Mouse (Mus musculus): ENCODE measurements around the gene Spc24. TPM values are rescaled to one million over a fixed set of nuclear protein-coding genes. Genes with fewer than 3 reads are reported as not detected.

Spc24 gene
- polyA plus RNA-seq, 2 experiments from 2014 or later: 6.5 to 13.5 TPM

GRCm38 (mm10) chr9:21706586-21707265 lies 53.4 kb downstream of the Spc24 start:
- no peak for ATAC-seq

DNA sequence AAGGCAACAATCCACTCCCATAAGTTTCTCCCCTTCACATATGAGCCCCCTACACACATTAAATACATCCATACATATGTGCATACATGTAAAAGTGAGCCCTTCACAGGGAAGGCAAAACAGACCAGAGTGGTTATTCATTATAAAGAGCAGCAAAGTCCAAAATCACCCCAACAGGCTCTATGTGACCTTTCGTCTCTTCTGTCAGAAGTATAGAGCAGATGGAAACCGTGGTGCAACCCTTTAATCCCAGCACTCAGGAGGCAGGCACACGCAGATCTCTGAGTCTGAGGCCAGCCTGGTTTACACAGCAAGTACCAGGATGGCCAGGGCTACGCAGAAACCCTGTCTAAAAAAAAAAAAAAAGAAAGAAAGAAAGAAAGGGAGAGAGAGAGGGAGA lies 54.0 kb downstream of the Spc24 start:
- no peak for ATAC-seq

Other genes starting within 250 kb of the Spc24 start
- gene AB124611, start 234.1 kb downstream of the Spc24 start, polyA plus RNA-seq (2017; shearing (Covaris generic)): 10 to 100 TPM; 51.6 to 60.4 TPM
- gene Carm1, start 213.4 kb downstream of the Spc24 start, polyA plus RNA-seq (2017; shearing (Covaris generic)): 10 to 100 TPM in 1 of 2 experiments, 1 to 10 TPM in 1; 7.1 to 11.4 TPM
- gene Timm29, start 167.6 kb downstream of the Spc24 start, polyA plus RNA-seq (2017; shearing (Covaris generic)): 1 to 10 TPM; 3.2 to 6.1 TPM
- gene Yipf2, start 167.5 kb downstream of the Spc24 start, polyA plus RNA-seq (2017; shearing (Covaris generic)): 10 to 100 TPM; 19.6 to 30.7 TPM
- 10 to 100 TPM; 22.7 to 24.1 TPM for gene Smarca4, start 144.1 kb downstream of the Spc24 start, polyA plus RNA-seq (2017; shearing (Covaris generic))
- 10 to 100 TPM; 17.9 to 42.0 TPM for gene Ldlr, start 36.8 kb downstream of the Spc24 start, polyA plus RNA-seq (2017; shearing (Covaris generic))
- gene Kank2, start 38.4 kb upstream of the Spc24 start, polyA plus RNA-seq (2017; shearing (Covaris generic)): not detected
- not detected for gene Angptl8, start 75.2 kb upstream of the Spc24 start, polyA plus RNA-seq (2017; shearing (Covaris generic))
- gene Dock6, start 92.3 kb upstream of the Spc24 start, polyA plus RNA-seq (2017; shearing (Covaris generic)): 1 to 10 TPM in 1 of 2 experiments, under 1 TPM in 1; 0.61 to 1.4 TPM
- 10 to 100 TPM in 1 of 2 experiments, 1 to 10 TPM in 1; 8.4 to 11.3 TPM for gene Rab3d, start 157.9 kb upstream of the Spc24 start, polyA plus RNA-seq (2017; shearing (Covaris generic))
- under 1 TPM in 1 of 2 experiments, not detected in 1; 0.94 TPM for gene Ccdc159, start 167.2 kb upstream of the Spc24 start, polyA plus RNA-seq (2017; shearing (Covaris generic))
- 1 to 10 TPM; 8.0 to 8.7 TPM for gene Tmem205, start 167.3 kb upstream of the Spc24 start, polyA plus RNA-seq (2017; shearing (Covaris generic))
- gene Plppr2, start 176.7 kb upstream of the Spc24 start, polyA plus RNA-seq (2017; shearing (Covaris generic)): under 1 TPM; 0.28 to 0.90 TPM
- 10 to 100 TPM in 1 of 2 experiments, 1 to 10 TPM in 1; 3.2 to 13.5 TPM for gene Swsap1, start 195.5 kb upstream of the Spc24 start, polyA plus RNA-seq (2017; shearing (Covaris generic))
- not detected for gene Epor, start 203.2 kb upstream of the Spc24 start, polyA plus RNA-seq (2017; shearing (Covaris generic))
- gene Rgl3, start 229.1 kb upstream of the Spc24 start, polyA plus RNA-seq (2017; shearing (Covaris generic)): not detected
- gene Ccdc151, start 242.3 kb upstream of the Spc24 start, polyA plus RNA-seq (2017; shearing (Covaris generic)): not detected
- 10 to 100 TPM; 31.5 to 37.6 TPM for gene Prkcsh, start 242.5 kb upstream of the Spc24 start, polyA plus RNA-seq (2017; shearing (Covaris generic))

All from CD4-positive, CD25-positive, alpha-beta regulatory T cell, adult 4 months (primary cell).